In the genomic region with DNA sequence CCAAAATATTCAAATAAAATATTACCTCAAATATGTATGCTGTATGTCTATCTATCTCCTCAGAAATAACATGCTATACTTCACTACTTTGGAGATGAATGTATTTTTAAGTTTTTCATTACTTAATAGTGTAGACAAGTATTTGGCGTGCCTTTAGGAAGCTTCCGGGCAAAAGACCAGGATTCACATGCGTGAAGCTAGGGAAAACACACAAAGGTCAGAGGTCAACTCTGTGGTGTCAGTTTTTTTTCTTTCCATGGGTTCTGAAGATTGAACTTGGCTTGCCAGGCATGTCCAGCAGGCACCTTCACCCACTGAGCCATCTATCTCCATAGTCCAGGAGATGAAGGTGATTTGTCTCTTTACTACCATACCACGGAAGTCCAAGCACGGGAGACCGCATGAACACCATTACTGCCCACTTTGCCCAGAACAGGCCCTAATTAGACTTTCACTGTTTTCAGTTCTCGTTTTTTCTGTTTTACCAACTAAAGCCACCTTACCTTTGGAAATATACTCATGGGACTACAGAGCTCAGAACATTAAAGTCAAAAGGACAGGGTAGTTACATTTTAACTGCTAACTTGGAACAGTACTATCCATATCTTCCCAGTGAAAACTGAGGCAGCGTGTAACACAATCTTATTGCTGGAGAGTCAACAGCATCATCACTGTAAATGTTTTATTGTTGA, we compare ENCODE assay signal across 28 mouse cellular contexts.
DNase-seq lines count a peak whose midpoint lies in the region; ATAC-seq and TF ChIP-seq lines count a peak whose summit lies in the region.
"Had no signal": no experiment of that assay in that cellular context is flagged by ENCODE, and none has a peak within 500 bp of the region (broad histone marks: within the 10 kb centered on the region; RNA-seq: fewer than 3 reads in every experiment).

No protein-coding gene starts in this region.

- peak; percentile 34 for DNase-seq in kidney, adult 2 months
- no peak for DNase-seq in kidney, postnatal 36 days
- DNase-seq in midbrain, embryonic 11.5 days (ENCODE audit: low spot score, missing footprints), result peak; percentile 28
- DNase-seq in splenic B cell, adult 2 months (ENCODE audit: low read depth, low spot score), result peak; percentile 38
- no peak for DNase-seq in embryo, embryonic 10.5 days (ENCODE audit: low spot score)
- DNase-seq: adrenal gland, postnatal 10 days; adrenal gland, postnatal 36 days; cerebellum, adult 18-20 months; cerebellum, adult 9-10 months; cerebellum, postnatal 14 days; gastrocnemius, postnatal 10 days; gastrocnemius, postnatal 36 days; heart, adult 2 months; heart, postnatal 14 days; heart, postnatal 4 days had no signal

- 62% methylated on average over 8 of the region's 8 CpGs for WGBS in kidney, adult 2 months
- 92% methylated on average over 8 of the region's 8 CpGs for WGBS in midbrain, embryonic 11.5 days
- 93% methylated on average over 8 of the region's 8 CpGs for WGBS in midbrain, embryonic 13.5 days

- H3K9ac ChIP-seq in midbrain, embryonic 11.5 days (ENCODE audit: low read length), result no peak overlapping the region
- H3K9ac ChIP-seq in midbrain, embryonic 13.5 days (replicated peaks), result no peak overlapping the region
- H3K9ac ChIP-seq: embryonic facial prominence, embryonic 12.5 days; embryonic facial prominence, embryonic 15.5 days; forebrain, embryonic 12.5 days; forebrain, embryonic 15.5 days; heart, embryonic 13.5 days; hindbrain, embryonic 14.5 days had no signal

- H3K27me3 ChIP-seq in kidney, adult 2 months (replicated peaks; ENCODE audit: control insufficient read depth, insufficient read depth, low read length), result no peaks in the 10 kb centered on the region
- H3K27me3 ChIP-seq in midbrain, embryonic 11.5 days (ENCODE audit: control insufficient read depth, insufficient read depth, low read length), result no peaks in the 10 kb centered on the region
- no peaks in the 10 kb centered on the region for H3K27me3 ChIP-seq in midbrain, embryonic 13.5 days
- no peaks in the 10 kb centered on the region for H3K27me3 ChIP-seq in splenic B cell, adult 2 months (ENCODE audit: control insufficient read depth, insufficient read depth, low read length, poor library complexity, severe bottlenecking)
- H3K27me3 ChIP-seq: embryonic facial prominence, embryonic 12.5 days; embryonic facial prominence, embryonic 15.5 days; forebrain, embryonic 12.5 days; forebrain, embryonic 15.5 days; heart, embryonic 13.5 days; Patski had no signal

- no peak overlapping the region for H3K4me3 ChIP-seq in kidney, adult 2 months (ENCODE audit: insufficient read depth, low read depth, low read length)
- H3K4me3 ChIP-seq in midbrain, embryonic 11.5 days (ENCODE audit: low read depth, low read length), result no peak overlapping the region
- H3K4me3 ChIP-seq in midbrain, embryonic 13.5 days (replicated peaks), result no peak overlapping the region
- H3K4me3 ChIP-seq: embryonic facial prominence, embryonic 12.5 days; embryonic facial prominence, embryonic 15.5 days; erythroblast, embryonic 14.5 days; forebrain, embryonic 12.5 days; forebrain, embryonic 15.5 days; heart, adult 2 months; heart, embryonic 10.5 days; heart, embryonic 13.5 days had no signal

- H3K27ac ChIP-seq in kidney, adult 2 months (ENCODE audit: insufficient read depth, low read depth, low read length), result peak overlapping the region; percentile 69
- no peak overlapping the region for H3K27ac ChIP-seq in midbrain, embryonic 11.5 days (ENCODE audit: low read depth, low read length)
- H3K27ac ChIP-seq in midbrain, embryonic 13.5 days, result no peak overlapping the region
- H3K27ac ChIP-seq: embryonic facial prominence, embryonic 12.5 days; embryonic facial prominence, embryonic 15.5 days; forebrain, embryonic 12.5 days; forebrain, embryonic 15.5 days; heart, adult 2 months; heart, embryonic 10.5 days; heart, embryonic 13.5 days; hindbrain, embryonic 14.5 days; hindbrain, postnatal 0 days had no signal

- no peak for TF ChIP-seq CTCF in kidney, adult 2 months (conservative IDR thresholded peaks at IDR 0.05; ENCODE audit: insufficient read depth, insufficient read length, low read depth, low read length)

- peaks cover 6% of the 10 kb centered on the region; the same call in 1 of the 2 replicates for H3K4me1 ChIP-seq in kidney, adult 2 months (ENCODE audit: control insufficient read depth, insufficient read depth, low read length)
- no peaks in the 10 kb centered on the region for H3K4me1 ChIP-seq in midbrain, embryonic 11.5 days (ENCODE audit: control insufficient read depth, insufficient read depth, low read length)
- no peaks in the 10 kb centered on the region for H3K4me1 ChIP-seq in midbrain, embryonic 13.5 days (replicated peaks)
- H3K4me1 ChIP-seq: embryonic facial prominence, embryonic 12.5 days; embryonic facial prominence, embryonic 15.5 days; forebrain, embryonic 12.5 days; forebrain, embryonic 15.5 days had no signal

- H3K36me3 ChIP-seq in kidney, adult 2 months (ENCODE audit: control insufficient read depth, insufficient read depth, low read length), result peaks cover 9% of the 10 kb centered on the region
- no peaks in the 10 kb centered on the region; the same call in 1 of the 2 replicates for H3K36me3 ChIP-seq in midbrain, embryonic 11.5 days (ENCODE audit: control insufficient read depth, insufficient read depth, low read length)
- peaks cover 34% of the 10 kb centered on the region for H3K36me3 ChIP-seq in midbrain, embryonic 13.5 days
- H3K36me3 ChIP-seq in splenic B cell, adult 2 months (ENCODE audit: control insufficient read depth, insufficient read depth, low read length, poor library complexity, severe bottlenecking), result no peaks in the 10 kb centered on the region

- TF ChIP-seq POLR2A in kidney, adult 2 months (IDR thresholded peaks at IDR 0.05; ENCODE audit: low read depth, low read length), result no peak

- H3K9me3 ChIP-seq in midbrain, embryonic 11.5 days (ENCODE audit: control insufficient read depth, low read length), result no peaks in the 10 kb centered on the region; the same call in 1 of the 2 replicates
- H3K9me3 ChIP-seq in midbrain, embryonic 13.5 days, result no peaks in the 10 kb centered on the region
- H3K9me3 ChIP-seq: embryonic facial prominence, embryonic 12.5 days; embryonic facial prominence, embryonic 15.5 days; forebrain, embryonic 12.5 days; forebrain, embryonic 15.5 days; heart, embryonic 10.5 days; heart, embryonic 13.5 days had no signal

- no peak overlapping the region for H3K4me2 ChIP-seq in midbrain, embryonic 11.5 days
- H3K4me2 ChIP-seq in midbrain, embryonic 13.5 days (replicated peaks), result no peak overlapping the region
- H3K4me2 ChIP-seq: embryonic facial prominence, embryonic 12.5 days; embryonic facial prominence, embryonic 15.5 days; forebrain, embryonic 12.5 days; forebrain, embryonic 15.5 days; heart, embryonic 13.5 days; hindbrain, embryonic 14.5 days had no signal

- ATAC-seq in midbrain, embryonic 11.5 days (ENCODE audit: low FRiP score), result no peak
- ATAC-seq in midbrain, embryonic 13.5 days, result no peak
- ATAC-seq: CD4-positive, CD25-positive, alpha-beta regulatory T cell, adult 4 months; forebrain, embryonic 15.5 days; hindbrain, postnatal 0 days; inflammation-experienced regulatory T-cells, adult 6 months; Patski had no signal

Comparison
In these comparisons a context has a peak if more than half of its experiments do, and no peak if none do; other contexts are left out.
1. DNase-seq: peak in kidney, adult 2 months (single experiment), midbrain, embryonic 11.5 days (single experiment) and splenic B cell, adult 2 months (single experiment); none in kidney, postnatal 36 days (0 of 2) and embryo, embryonic 10.5 days (single experiment).